Mouse (Mus musculus) heart, embryonic 13.5 days (tissue): Measurements from ENCODE around the gene Alg3. TPM values are rescaled to one million over a fixed set of nuclear protein-coding genes. Genes with fewer than 3 reads are reported as not detected.

Source experiments
- ATAC-seq: fragments of 200-750 bp; cut with Nextera tagmentation; 2 replicates; pipeline ENCODE4 v1.8.0; 2017; ENCODE audit warnings: moderate TSS enrichment; ENCODE audit not compliant: insufficient number of reproducible peaks, low FRiP score, low TSS enrichment; ENCODE audit errors: extremely low read depth
- H3K27ac ChIP-seq: fragments of 300-500 bp; sonication (generic); replicated peaks from 2 replicates; pipeline ENCODE4 v1.5.1; 2015; ENCODE audit warnings: moderate library complexity, mild to moderate bottlenecking, inconsistent platforms
- H3K27me3 ChIP-seq: fragments of 300-500 bp; sonication (generic); replicated peaks from 2 replicates; pipeline ENCODE4 v1.6.1; 2015; ENCODE audit warnings: mild to moderate bottlenecking, inconsistent platforms
- H3K36me3 ChIP-seq: fragments of 300-500 bp; sonication (generic); 2 replicates; pipeline ENCODE4 v1.6.1; 2015; ENCODE audit warnings: mild to moderate bottlenecking, inconsistent platforms
- H3K4me1 ChIP-seq: fragments of 300-500 bp; sonication (generic); 2 replicates; pipeline ENCODE4 v1.6.1; 2015; ENCODE audit warnings: inconsistent platforms
- H3K4me2 ChIP-seq: fragments of 300-500 bp; sonication (generic); 2 replicates; pipeline ENCODE4 v1.6.1; 2015; ENCODE audit warnings: inconsistent platforms, mild to moderate bottlenecking, moderate library complexity
- H3K4me3 ChIP-seq: fragments of 300-500 bp; sonication (generic); 2 replicates; pipeline ENCODE4 v1.5.1; 2015; ENCODE audit warnings: moderate library complexity, mild to moderate bottlenecking, inconsistent platforms
- H3K9ac ChIP-seq: fragments of 300-500 bp; sonication (generic); 2 replicates; pipeline ENCODE4 v1.6.1; 2015; ENCODE audit warnings: inconsistent platforms, mild to moderate bottlenecking, moderate library complexity
- H3K9me3 ChIP-seq: fragments of 300-500 bp; sonication (generic); 2 replicates; pipeline ENCODE4 v1.6.1; 2016; ENCODE audit warnings: inconsistent platforms
- WGBS: fragments of 180-500 bp; shearing (Covaris S2); methylation state at CpG from one replicate; pipeline ENCODE4 v1.1.7; 2015; ENCODE audit warnings: mixed read lengths; 5-methylcytosine and 5-hydroxymethylcytosine counted together
- polyA plus RNA-seq: library from polyadenylated mRNA; unstranded; fragments of >200 nt; fragmentation: Nextera tagmentation; extraction: Ambion mirVana; gene quantifications from 2 replicates; pipeline ENCODE4 v1.2.1, GENCODE M21; 2015

Gene Alg3
- polyA plus RNA-seq, 1 experiment from 2014 or later: 35.3 TPM

DNA sequence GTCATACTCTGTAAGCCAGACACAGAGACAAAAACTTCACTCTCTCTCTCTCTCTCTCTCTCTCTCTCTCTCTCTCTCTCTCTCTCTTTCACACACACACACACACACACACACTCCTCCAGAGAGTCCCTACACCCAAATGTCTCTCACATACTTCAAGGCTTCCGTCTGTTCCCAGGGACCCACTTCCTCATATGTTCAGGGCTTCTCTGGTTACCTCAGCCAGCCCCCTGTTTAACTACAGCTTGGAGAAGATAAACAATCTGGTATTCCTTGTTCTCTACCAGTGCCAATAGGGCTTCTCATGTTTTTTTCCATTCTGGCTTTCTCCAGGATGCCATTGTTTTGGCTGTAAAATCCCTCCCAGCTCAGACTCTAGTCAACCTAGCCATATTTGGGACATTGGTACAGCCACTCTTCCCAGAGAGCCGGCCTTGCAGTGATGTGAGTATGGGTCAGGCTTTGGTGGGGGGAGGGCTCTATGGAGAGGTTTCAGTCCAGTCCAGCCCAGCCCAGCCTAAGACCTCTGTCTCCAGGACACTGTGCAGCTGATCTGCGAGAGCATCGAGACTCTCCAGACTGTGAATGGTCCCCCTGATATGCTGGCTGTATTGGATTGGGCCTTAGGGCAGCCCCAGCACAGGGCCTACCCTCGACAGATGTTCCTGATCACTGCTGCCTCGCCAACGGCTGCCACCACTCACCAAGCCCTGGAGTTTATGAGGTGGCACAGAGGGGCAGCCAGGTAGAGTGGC lies 14.7 kb downstream of the Alg3 start:
- H3K27me3 ChIP-seq: peaks cover 47% of the 10 kb centered on the region
- H3K27ac ChIP-seq: no peak overlapping the region
- WGBS: 52% methylated on average over 7 of the region's 7 CpGs
- no peak overlapping the region for H3K4me2 ChIP-seq
- H3K36me3 ChIP-seq: no peaks in the 10 kb centered on the region
- ATAC-seq: no peak
- no peaks in the 10 kb centered on the region for H3K9me3 ChIP-seq
- H3K9ac ChIP-seq: no peak overlapping the region
- H3K4me3 ChIP-seq: no peak overlapping the region
- H3K4me1 ChIP-seq: no peaks in the 10 kb centered on the region

DNA sequence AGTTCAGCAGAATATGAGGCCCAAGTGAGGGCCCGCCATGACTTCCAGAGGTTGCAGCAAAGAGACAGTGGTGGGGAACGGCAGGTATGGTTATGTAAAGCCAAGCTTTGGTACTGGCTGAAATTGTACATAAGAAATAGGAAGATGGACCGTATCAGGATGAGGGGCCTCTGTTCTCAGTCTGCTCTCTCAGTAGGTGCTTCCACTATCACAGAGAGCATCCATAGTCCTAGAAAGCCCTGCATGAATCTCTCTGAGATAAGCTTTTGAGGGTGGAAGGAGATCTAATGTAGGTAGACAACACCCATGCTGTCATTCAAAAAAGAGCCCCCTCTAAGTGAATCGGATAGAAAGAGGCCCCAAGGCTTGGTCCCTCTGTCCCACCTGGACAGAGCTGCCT lies 15.8 kb downstream of the Alg3 start:
- Histone ChIP-seq H3K36me3 (no peaks in the 10 kb centered on the region), H3K27me3 (peaks cover 57% of the 10 kb centered on the region), H3K4me1 (peaks cover 7% of the 10 kb centered on the region), H3K9me3 (no peaks in the 10 kb centered on the region), H3K4me3 (no peak overlapping the region), H3K9ac (no peak overlapping the region), H3K27ac (no peak overlapping the region), H3K4me2 (no peak overlapping the region)
- 75% methylated on average over 4 of the region's 4 CpGs for WGBS
- no peak for ATAC-seq

DNA sequence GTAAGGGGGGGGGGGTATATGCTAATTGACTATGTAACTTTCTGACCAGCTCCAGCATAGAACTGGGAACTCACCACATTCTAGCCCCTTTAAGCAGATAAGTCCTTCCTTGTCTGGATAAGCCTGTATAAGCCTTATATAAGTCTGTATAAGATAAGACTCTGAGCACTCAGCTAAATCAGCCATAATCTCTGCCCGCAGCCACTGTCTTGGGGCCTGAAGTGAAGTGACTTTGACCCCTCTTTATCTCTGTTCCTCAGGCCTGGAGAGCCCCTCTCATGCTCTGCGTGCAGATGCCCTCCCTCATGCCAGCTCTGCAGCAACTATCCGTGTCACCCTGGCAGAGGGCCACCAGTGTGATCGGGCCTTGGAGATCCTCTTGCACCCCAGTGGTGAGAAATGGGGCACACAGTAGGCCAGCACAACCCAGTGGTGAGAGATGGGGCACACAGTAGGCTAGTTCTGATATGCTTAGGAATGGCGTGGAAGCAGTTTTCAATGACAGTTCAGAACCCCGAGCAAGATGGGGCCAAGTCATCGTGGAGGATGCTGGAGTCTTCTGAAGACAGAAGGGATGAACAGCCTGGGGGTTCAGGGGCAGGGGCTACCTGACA lies 16.4 kb downstream of the Alg3 start:
- no peak overlapping the region for H3K9ac ChIP-seq
- ATAC-seq: no peak
- no peak overlapping the region for H3K4me3 ChIP-seq
- no peak overlapping the region for H3K27ac ChIP-seq
- H3K27me3 ChIP-seq: peaks cover 62% of the 10 kb centered on the region
- peaks cover 13% of the 10 kb centered on the region for H3K4me1 ChIP-seq
- H3K4me2 ChIP-seq: no peak overlapping the region
- H3K36me3 ChIP-seq: no peaks in the 10 kb centered on the region
- H3K9me3 ChIP-seq: no peaks in the 10 kb centered on the region
- 61% methylated on average over 7 of the region's 7 CpGs for WGBS

DNA sequence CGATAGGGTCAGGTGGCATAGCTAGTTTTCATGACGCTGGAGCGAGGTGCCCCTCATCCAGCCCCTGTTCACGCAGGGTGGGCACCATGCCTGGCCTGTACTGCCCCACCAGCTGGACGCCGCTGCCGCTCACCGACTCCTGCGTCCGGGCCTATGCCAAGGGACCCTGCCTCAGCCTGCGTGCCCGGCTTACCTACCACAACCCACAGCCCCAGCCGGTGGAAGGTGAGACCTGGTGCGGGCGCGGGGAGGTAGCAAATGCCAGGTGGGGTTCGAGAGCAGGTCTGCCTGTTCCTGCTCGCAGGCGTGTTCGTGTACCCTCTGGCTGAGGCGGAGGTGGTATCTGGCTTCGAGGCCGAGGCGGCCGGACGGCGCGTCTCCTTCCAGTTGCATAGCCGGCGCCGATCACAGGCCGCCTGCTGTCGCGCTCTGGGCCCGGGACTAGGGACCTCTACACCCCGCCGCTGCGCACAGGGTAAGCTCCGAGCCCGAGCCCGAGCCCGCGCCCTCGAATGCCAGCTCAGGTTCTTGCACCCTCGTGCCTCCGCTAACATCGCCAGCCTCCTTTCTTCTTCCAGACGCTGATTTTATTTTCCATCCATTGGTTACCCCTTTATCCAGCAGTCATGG lies 20.3 kb downstream of the Alg3 start:
- peak overlapping the region; percentile 56 for H3K4me3 ChIP-seq
- no peaks in the 10 kb centered on the region for H3K9me3 ChIP-seq
- H3K4me1 ChIP-seq: peaks cover 24% of the 10 kb centered on the region
- no peaks in the 10 kb centered on the region for H3K36me3 ChIP-seq
- peak overlapping the region; percentile 91 for H3K4me2 ChIP-seq
- H3K9ac ChIP-seq: 0 out of 2 replicates have a peak overlapping the region, but pooled peaks have one; percentile 11
- peaks cover 84% of the 10 kb centered on the region for H3K27me3 ChIP-seq
- ATAC-seq: no peak
- 5% methylated on average over 48 of the region's 48 CpGs for WGBS
- H3K27ac ChIP-seq: no peak overlapping the region

DNA sequence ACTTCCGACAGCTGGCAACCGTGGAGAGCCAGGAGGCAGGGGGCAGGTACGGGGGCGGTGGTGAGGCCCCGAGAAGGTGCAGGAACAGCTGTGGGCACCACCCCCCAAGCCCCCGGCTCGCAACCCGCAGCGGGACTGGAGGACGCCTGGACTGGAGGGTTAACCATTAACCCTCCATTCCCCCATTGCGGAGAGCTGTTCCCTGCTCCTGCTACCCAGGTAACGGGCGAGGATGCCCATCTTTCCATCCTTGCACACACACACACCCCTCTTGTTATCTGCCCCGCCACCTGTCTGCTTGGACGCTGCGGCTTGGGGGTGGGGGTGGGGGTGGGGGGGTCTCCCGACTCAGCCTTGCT lies 20.9 kb downstream of the Alg3 start:
- no peak for ATAC-seq
- Histone ChIP-seq H3K9me3 (no peaks in the 10 kb centered on the region), H3K27me3 (peaks cover 79% of the 10 kb centered on the region), H3K27ac (no peak overlapping the region), H3K36me3 (no peaks in the 10 kb centered on the region), H3K4me1 (peaks cover 24% of the 10 kb centered on the region), H3K9ac (no peak overlapping the region), H3K4me3 (peak overlapping the region; percentile 56), H3K4me2 (peak overlapping the region; percentile 91)
- WGBS: 3% methylated on average over 17 of the region's 17 CpGs

DNA sequence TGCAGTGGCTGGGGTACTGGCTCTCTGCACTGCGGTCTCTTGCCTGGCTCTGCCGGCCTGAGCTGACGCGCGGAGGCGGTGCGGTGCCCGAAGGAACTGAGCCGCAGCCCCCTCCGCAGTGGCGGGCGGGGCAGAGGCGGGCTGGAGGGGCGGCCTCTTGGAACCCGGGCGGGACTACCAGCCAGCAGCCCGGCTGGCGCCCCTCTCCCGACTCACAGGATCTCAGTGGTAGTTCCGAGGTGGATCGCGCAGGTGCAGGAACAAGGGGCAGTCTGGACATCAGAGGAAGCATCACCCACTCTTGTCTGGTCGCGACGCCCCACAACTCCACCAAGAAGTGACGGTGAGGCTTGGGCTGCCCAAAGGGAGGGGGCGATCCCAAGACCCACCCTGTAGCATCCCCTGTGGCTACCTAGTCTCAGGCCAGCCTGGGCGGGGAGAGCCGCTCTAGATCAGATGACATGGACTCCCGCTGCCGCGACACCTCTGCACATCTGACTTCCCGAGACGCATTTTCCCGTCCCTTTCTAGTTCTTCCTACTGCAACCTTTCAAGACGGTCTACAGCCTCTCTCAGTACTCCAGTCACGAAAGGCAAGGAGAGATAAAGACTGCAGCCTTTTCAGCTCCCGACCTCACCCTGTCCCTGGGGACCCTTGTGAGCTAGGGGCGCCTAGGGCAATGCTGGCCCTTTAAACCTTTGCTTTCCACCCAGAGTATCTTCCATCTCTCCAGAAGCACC lies 21.4 kb downstream of the Alg3 start:
- no peak overlapping the region for H3K27ac ChIP-seq
- peak overlapping the region; percentile 91 for H3K4me2 ChIP-seq
- peak overlapping the region; percentile 56 for H3K4me3 ChIP-seq
- peaks cover 24% of the 10 kb centered on the region for H3K4me1 ChIP-seq
- peak overlapping the region; percentile 71 for H3K9ac ChIP-seq
- H3K27me3 ChIP-seq: peaks cover 74% of the 10 kb centered on the region
- no peaks in the 10 kb centered on the region for H3K9me3 ChIP-seq
- WGBS: 0% methylated on average over 39 of the region's 39 CpGs
- ATAC-seq: 0 out of 2 replicates have a peak, but pooled peaks have one; percentile 37
- H3K36me3 ChIP-seq: no peaks in the 10 kb centered on the region

DNA sequence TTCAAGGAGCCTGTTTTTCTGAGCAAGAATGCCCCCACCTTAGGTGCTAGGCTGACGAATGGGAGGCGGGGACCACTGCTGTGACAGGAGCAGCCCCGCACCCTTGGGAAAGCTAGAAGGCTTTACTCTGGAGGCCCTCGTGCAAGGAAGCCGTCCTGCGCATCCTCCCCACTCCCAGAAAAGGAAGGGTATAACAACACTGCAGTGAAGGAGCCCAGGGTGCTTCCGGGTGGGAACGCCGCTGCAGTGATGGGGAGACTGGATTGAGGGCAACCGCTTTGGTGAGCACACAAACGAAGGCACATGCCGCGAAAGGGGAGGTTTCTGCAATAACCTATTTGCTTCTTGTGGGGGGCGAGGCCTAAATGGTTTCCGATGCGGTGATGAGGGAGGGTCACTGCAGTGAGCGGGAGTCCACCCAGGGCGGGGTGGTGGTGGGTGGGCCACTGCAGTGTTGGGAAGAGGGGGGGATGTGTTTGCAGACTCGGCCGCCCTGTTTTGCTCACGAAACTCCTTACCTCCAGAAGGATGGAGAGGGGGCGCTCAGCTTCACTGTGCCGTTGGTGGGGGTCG lies 22.1 kb downstream of the Alg3 start, which contains the start of gene Vwa5b2:
Gene Vwa5b2, plus strand, starts transcription at position 106 of the 573 bp plus-strand sequence.
- peak within 1 kb of the TSS; percentile 56 for H3K4me3 ChIP-seq
- H3K27ac ChIP-seq: no peak within 1 kb of the TSS
- peak within 1 kb of the TSS; percentile 91 for H3K4me2 ChIP-seq
- H3K27me3 ChIP-seq: peaks cover 67% of the 10 kb centered on the region
- H3K4me1 ChIP-seq: peaks cover 24% of the 10 kb centered on the region
- under 1% methylated on average over 24 of the region's 24 CpGs for WGBS
- peak within 1 kb of the TSS; percentile 71 for H3K9ac ChIP-seq
- ATAC-seq: no peak
- H3K9me3 ChIP-seq: no peaks in the 10 kb centered on the region
- H3K36me3 ChIP-seq: no peaks in the 10 kb centered on the region

DNA sequence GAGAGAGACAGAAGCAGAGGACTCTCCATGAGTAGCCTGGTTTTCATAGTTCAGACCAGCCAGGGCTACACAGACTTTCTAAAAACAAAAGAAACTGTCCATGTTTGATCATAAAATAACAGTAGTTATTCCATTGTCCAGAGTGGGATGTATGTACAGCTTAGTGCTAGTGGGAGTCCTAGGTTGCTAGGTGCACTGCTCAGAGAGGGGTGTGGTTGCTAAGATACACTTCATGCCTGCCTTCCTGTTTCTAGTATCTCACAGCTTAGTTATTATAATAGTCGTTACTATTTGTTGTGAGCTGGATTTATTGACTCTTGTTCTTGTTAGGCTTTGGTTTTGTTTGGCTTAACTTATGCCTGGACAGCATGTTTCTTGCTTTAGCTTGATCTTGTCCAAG lies 46.5 kb downstream of the Alg3 start:
- no peak overlapping the region for H3K9ac ChIP-seq
- no peak overlapping the region for H3K4me3 ChIP-seq
- H3K4me1 ChIP-seq: no peaks in the 10 kb centered on the region
- H3K9me3 ChIP-seq: no peaks in the 10 kb centered on the region
- no peak overlapping the region for H3K27ac ChIP-seq
- no peak overlapping the region for H3K4me2 ChIP-seq
- peaks cover 32% of the 10 kb centered on the region for H3K36me3 ChIP-seq
- no peaks in the 10 kb centered on the region for H3K27me3 ChIP-seq
- no peak for ATAC-seq
- 60% methylated on average over 1 of the region's 1 CpGs for WGBS

DNA sequence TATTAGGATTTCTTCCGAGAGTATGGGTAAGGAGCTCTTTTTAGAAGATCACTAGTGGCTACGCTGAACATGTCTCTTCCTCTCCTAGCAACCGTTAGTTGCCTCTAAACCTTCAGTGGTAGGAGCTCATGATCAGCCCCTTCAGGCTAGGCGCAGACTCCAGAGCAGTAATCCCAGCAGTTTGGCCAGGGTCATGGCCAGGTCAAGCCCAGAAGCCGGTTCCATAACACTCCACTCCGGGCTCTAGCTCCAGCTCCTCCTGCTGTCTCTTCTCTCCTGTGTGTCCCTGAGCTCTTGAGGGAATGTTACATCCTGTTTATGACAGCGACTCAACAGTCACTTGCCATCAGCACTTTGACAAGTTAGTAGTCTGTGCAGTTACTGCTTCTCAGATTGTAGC lies 54.2 kb downstream of the Alg3 start:
- no peak overlapping the region for H3K4me3 ChIP-seq
- no peak for ATAC-seq
- no peaks in the 10 kb centered on the region for H3K27me3 ChIP-seq
- no peak overlapping the region for H3K4me2 ChIP-seq
- no peak overlapping the region for H3K9ac ChIP-seq
- H3K9me3 ChIP-seq: no peaks in the 10 kb centered on the region
- peaks cover 98% of the 10 kb centered on the region for H3K36me3 ChIP-seq
- H3K4me1 ChIP-seq: no peaks in the 10 kb centered on the region
- H3K27ac ChIP-seq: no peak overlapping the region
- WGBS: 75% methylated on average over 7 of the region's 7 CpGs
